Mouse (Mus musculus) hindbrain, embryonic 11.5 days (tissue): Measurements from ENCODE around the gene Stxbp4. TPM values are rescaled to one million over a fixed set of nuclear protein-coding genes. Genes with fewer than 3 reads are reported as not detected.

Source experiments
- ATAC-seq: fragments of 200-750 bp; cut with Nextera tagmentation; 2 replicates; pipeline ENCODE4 v1.8.0; 2017; ENCODE audit warnings: mild to moderate bottlenecking, moderate TSS enrichment, moderate library complexity; ENCODE audit not compliant: low FRiP score
- DNase-seq: peaks from one replicate; pipeline ENCODE4 v3.0.0-alpha.2; 2015; ENCODE audit warnings: low spot score
- H3K27ac ChIP-seq: fragments of 300-500 bp; sonication (generic); 2 replicates; pipeline ENCODE4 v1.5.1; 2014; ENCODE audit warnings: mild to moderate bottlenecking, low read depth, low read length
- H3K27me3 ChIP-seq: fragments of 300-500 bp; sonication (generic); 2 replicates; pipeline ENCODE4 v1.6.1; 2014; ENCODE audit warnings: mild to moderate bottlenecking, low read length, moderate library complexity, mixed read lengths; ENCODE audit not compliant: control insufficient read depth, insufficient read depth
- H3K36me3 ChIP-seq: fragments of 300-500 bp; sonication (generic); 2 replicates; pipeline ENCODE4 v1.6.1; 2014; ENCODE audit warnings: mild to moderate bottlenecking, low read length, moderate library complexity, mixed read lengths; ENCODE audit not compliant: control insufficient read depth, insufficient read depth
- H3K4me1 ChIP-seq: fragments of 300-500 bp; sonication (generic); replicated peaks from 2 replicates; pipeline ENCODE4 v1.6.1; 2014; ENCODE audit warnings: low read length, mixed read lengths; ENCODE audit not compliant: control insufficient read depth, insufficient read depth
- H3K4me2 ChIP-seq: fragments of 300-500 bp; sonication (generic); replicated peaks from 2 replicates; pipeline ENCODE4 v1.6.1; 2014; ENCODE audit warnings: mild to moderate bottlenecking, low read depth, low read length
- H3K4me3 ChIP-seq: fragments of 300-500 bp; sonication (generic); 2 replicates; pipeline ENCODE4 v1.5.1; 2014; ENCODE audit warnings: low read depth, low read length
- H3K9ac ChIP-seq: fragments of 300-500 bp; sonication (generic); 2 replicates; pipeline ENCODE4 v1.6.1; 2014; ENCODE audit warnings: low read depth, low read length
- H3K9me3 ChIP-seq: fragments of 300-500 bp; sonication (generic); 2 replicates; pipeline ENCODE4 v1.6.1; 2016; ENCODE audit warnings: low read length; ENCODE audit not compliant: control insufficient read depth
- WGBS: fragments of 180-500 bp; shearing (Covaris S2); extraction: QIAGEN DNeasy Blood & Tissue Kit; methylation state at CpG from one replicate; pipeline ENCODE4 v1.1.7; 2014; 5-methylcytosine and 5-hydroxymethylcytosine counted together
- polyA plus RNA-seq: library from polyadenylated mRNA; unstranded; fragments of >200 nt; fragmentation: Nextera tagmentation; extraction: Ambion mirVana; gene quantifications from 2 replicates; pipeline ENCODE4 v1.2.1, GENCODE M21; 2014

Stxbp4 gene
- 38.1 and 43.5 TPM in 2 replicates for polyA plus RNA-seq

GRCm38 (mm10) chr11:90637440-90638311 lies at the start of gene Stxbp4, which contains the start of gene Cox11:
Gene Stxbp4 (minus strand): TSS chr11:90638084.
Gene Cox11 (plus strand): TSS chr11:90638173.
- Histone ChIP-seq H3K9ac (peak within 1 kb of the TSS; percentile 98), H3K4me2 (peak within 1 kb of the TSS; percentile 52), H3K36me3 (no peaks in the 10 kb centered on the region), H3K27ac (peak within 1 kb of the TSS; percentile 88), H3K9me3 (no peaks in the 10 kb centered on the region), H3K4me1 (0 out of 2 replicates have a peak, but pooled peaks cover 2% of the 10 kb centered on the region), H3K4me3 (peak within 1 kb of the TSS; percentile 97), H3K27me3 (no peaks in the 10 kb centered on the region)
- ATAC-seq (peak; percentile 96), DNase-seq (peak; percentile 97)
- under 1% methylated on average over 48 of the region's 48 CpGs for WGBS

DNA sequence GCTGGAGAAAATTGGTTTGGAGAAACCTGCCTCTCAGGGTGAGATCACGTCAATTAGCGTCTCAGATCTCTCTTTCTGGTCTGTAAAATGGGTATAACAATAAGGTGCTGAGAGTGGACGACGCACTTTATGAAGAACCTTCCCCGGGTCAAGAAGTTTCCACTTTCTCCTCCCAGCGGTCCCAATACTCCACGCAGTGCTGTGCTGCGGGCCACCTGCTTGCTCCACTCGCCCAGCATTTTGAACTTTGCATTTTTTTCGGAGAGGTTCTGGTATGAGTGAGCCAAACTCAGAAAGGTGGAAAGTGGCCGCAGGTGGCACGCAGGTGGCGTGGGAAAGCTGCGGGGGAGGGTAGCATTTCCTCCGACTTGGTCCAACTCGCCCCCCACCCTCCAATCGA lies 49.2 kb upstream of the Stxbp4 start:
- ATAC-seq, result peak; percentile 68
- H3K4me3 ChIP-seq, result peak overlapping the region; percentile 53
- peak overlapping the region; percentile 87 for H3K4me2 ChIP-seq
- H3K4me1 ChIP-seq, result no peaks in the 10 kb centered on the region
- H3K27ac ChIP-seq, result no peak overlapping the region
- H3K9ac ChIP-seq, result peak overlapping the region; percentile 71
- no peak for DNase-seq
- H3K9me3 ChIP-seq, result no peaks in the 10 kb centered on the region
- WGBS, result 2% methylated on average over 17 of the region's 17 CpGs
- no peaks in the 10 kb centered on the region for H3K27me3 ChIP-seq
- no peaks in the 10 kb centered on the region for H3K36me3 ChIP-seq

GRCm38 (mm10) chr11:90686287-90687025 lies 48.6 kb upstream of the Stxbp4 start:
- Histone ChIP-seq H3K9me3 (no peaks in the 10 kb centered on the region), H3K27ac (no peak overlapping the region), H3K4me2 (peak overlapping the region; percentile 87), H3K4me3 (peak overlapping the region; percentile 53), H3K27me3 (no peaks in the 10 kb centered on the region), H3K36me3 (no peaks in the 10 kb centered on the region), H3K9ac (no peak overlapping the region), H3K4me1 (no peaks in the 10 kb centered on the region)
- ATAC-seq, result peak; percentile 38
- DNase-seq, result no peak
- 70% methylated on average over 13 of the region's 13 CpGs for WGBS

GRCm38 (mm10) chr11:90685196-90685595 lies 47.3 kb upstream of the Stxbp4 start:
- Histone ChIP-seq H3K9me3 (no peaks in the 10 kb centered on the region), H3K9ac (no peak overlapping the region), H3K4me2 (no peak overlapping the region), H3K27me3 (no peaks in the 10 kb centered on the region), H3K4me1 (no peaks in the 10 kb centered on the region), H3K4me3 (no peak overlapping the region), H3K27ac (no peak overlapping the region), H3K36me3 (no peaks in the 10 kb centered on the region)
- WGBS, result 82% methylated on average over 6 of the region's 6 CpGs
- ATAC-seq (no peak), DNase-seq (no peak)

DNA sequence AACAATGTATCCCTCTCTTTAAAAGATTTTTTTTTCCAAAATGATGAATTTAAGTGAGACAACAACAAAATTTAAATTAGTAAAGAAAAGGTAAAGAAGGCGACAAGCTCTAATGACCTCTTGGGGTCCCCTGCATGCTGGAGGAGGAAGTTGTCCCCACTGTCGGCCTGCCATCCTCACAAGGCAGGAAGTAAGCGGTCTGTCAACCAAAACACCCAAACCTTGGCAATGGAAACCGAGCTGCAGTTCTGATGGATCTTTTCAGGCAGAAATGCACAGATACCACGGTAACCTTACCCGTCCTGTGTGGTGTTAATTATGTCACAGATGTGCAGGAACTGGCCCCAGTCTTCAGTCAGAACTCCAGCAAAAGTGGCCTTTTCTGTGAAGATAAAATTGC lies 46.9 kb upstream of the Stxbp4 start:
- Histone ChIP-seq H3K4me1 (no peaks in the 10 kb centered on the region), H3K4me3 (no peak overlapping the region), H3K36me3 (no peaks in the 10 kb centered on the region), H3K9ac (no peak overlapping the region), H3K27me3 (no peaks in the 10 kb centered on the region), H3K27ac (no peak overlapping the region), H3K4me2 (no peak overlapping the region), H3K9me3 (no peaks in the 10 kb centered on the region)
- ATAC-seq, result no peak
- 61% methylated on average over 6 of the region's 6 CpGs for WGBS
- no peak for DNase-seq

- DNase-seq, result no peak
- H3K27ac ChIP-seq, result no peak overlapping the region
- no peaks in the 10 kb centered on the region for H3K9me3 ChIP-seq
- H3K9ac ChIP-seq, result no peak overlapping the region
- no peak overlapping the region for H3K4me2 ChIP-seq
- no peaks in the 10 kb centered on the region for H3K27me3 ChIP-seq
- no peak for ATAC-seq
- H3K36me3 ChIP-seq, result no peaks in the 10 kb centered on the region
- H3K4me3 ChIP-seq, result no peak overlapping the region
- no peaks in the 10 kb centered on the region for H3K4me1 ChIP-seq
These were observed 43.3 kb upstream of the Stxbp4 start for GRCm38 (mm10) chr11:90681171-90681570.

DNA sequence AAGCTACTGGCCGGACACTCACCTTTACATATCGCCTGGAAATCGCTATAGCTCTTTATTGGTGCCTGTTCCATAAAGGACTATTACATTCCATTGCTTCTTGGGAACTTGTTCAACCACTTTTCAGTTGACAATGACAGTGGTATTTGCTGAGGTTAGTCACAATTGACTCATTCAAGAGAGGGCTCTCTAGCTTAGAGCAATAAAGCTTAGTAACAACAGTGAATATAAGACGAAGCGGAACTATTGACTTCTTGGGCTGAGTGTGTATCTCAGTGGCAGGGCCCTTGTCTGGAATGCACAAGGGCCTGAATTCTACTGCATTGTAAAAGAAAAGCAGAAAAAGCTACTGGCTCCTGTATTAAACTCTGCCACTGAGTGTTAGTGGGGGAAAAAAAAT lies 40.7 kb upstream of the Stxbp4 start:
- Histone ChIP-seq H3K4me1 (no peaks in the 10 kb centered on the region), H3K4me3 (no peak overlapping the region), H3K9me3 (no peaks in the 10 kb centered on the region), H3K9ac (no peak overlapping the region), H3K36me3 (no peaks in the 10 kb centered on the region), H3K27ac (no peak overlapping the region), H3K27me3 (no peaks in the 10 kb centered on the region), H3K4me2 (no peak overlapping the region)
- WGBS, result 90% methylated on average over 5 of the region's 5 CpGs
- ATAC-seq, result no peak
- DNase-seq, result no peak

GRCm38 (mm10) chr11:90677771-90678288 lies 39.9 kb upstream of the Stxbp4 start:
- no peak overlapping the region for H3K4me2 ChIP-seq
- H3K36me3 ChIP-seq, result no peaks in the 10 kb centered on the region
- 69% methylated on average over 8 of the region's 8 CpGs for WGBS
- H3K9me3 ChIP-seq, result no peaks in the 10 kb centered on the region
- no peak overlapping the region for H3K9ac ChIP-seq
- H3K4me1 ChIP-seq, result no peaks in the 10 kb centered on the region
- no peak for DNase-seq
- no peak overlapping the region for H3K4me3 ChIP-seq
- H3K27ac ChIP-seq, result no peak overlapping the region
- no peak for ATAC-seq
- H3K27me3 ChIP-seq, result no peaks in the 10 kb centered on the region
